Mouse (Mus musculus): ENCODE results near the gene Ash1l. TPM values are rescaled to one million over a fixed set of nuclear protein-coding genes. Genes with fewer than 3 reads are reported as not detected.

The Ash1l gene
- polyA plus RNA-seq, 1 experiment from 2014 or later, result 27.2 TPM

DNA sequence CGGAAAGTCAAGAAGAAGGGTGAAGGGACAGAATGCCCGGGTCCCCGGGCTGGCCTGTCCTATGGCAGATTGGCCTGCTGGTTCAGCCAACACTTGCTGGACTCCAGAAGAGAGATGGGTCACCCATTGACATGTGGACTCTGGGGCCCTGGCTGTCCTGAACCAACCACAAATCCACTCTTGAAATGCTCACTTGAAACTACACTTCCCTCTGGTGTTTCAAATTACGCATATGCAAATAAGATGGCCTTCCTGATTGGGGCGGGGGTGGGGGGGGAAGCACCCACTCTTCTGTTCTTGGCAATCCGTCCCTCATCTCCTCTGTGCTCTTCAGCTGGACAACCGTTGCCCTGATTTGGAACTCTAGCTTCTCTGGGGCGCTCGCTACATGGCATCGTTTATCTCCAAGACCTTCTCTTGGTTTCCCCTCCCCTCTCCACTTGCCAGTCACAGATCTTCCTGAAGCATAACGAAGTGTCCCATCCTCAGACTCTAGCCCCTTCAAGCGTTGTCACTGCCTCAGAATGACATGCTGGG is 134.3 kb downstream of the Ash1l start:
- ATAC-seq (ENCODE audit: low FRiP score, low TSS enrichment), result no peak
- Histone ChIP-seq H3K27ac (ENCODE audit: low read depth, low read length) (no peak overlapping the region), H3K4me3 (ENCODE audit: low read length) (no peak overlapping the region), H3K4me1 (ENCODE audit: control insufficient read depth, insufficient read depth, low read length) (peaks cover 11% of the 10 kb centered on the region; the same call in 1 of the 2 replicates), H3K36me3 (ENCODE audit: control insufficient read depth, insufficient read depth, low read length) (peaks cover 6% of the 10 kb centered on the region; the same call in 1 of the 2 replicates), H3K9ac (ENCODE audit: low read depth, low read length) (no peak overlapping the region), H3K9me3 (ENCODE audit: control insufficient read depth, low read length) (no peaks in the 10 kb centered on the region), H3K4me2 (replicated peaks; ENCODE audit: low read depth, low read length) (no peak overlapping the region), H3K27me3 (ENCODE audit: control insufficient read depth, insufficient read depth, low read length) (peaks cover 3% of the 10 kb centered on the region; the same call in 1 of the 2 replicates)
- 87% methylated on average over 12 of the region's 12 CpGs for WGBS

DNA sequence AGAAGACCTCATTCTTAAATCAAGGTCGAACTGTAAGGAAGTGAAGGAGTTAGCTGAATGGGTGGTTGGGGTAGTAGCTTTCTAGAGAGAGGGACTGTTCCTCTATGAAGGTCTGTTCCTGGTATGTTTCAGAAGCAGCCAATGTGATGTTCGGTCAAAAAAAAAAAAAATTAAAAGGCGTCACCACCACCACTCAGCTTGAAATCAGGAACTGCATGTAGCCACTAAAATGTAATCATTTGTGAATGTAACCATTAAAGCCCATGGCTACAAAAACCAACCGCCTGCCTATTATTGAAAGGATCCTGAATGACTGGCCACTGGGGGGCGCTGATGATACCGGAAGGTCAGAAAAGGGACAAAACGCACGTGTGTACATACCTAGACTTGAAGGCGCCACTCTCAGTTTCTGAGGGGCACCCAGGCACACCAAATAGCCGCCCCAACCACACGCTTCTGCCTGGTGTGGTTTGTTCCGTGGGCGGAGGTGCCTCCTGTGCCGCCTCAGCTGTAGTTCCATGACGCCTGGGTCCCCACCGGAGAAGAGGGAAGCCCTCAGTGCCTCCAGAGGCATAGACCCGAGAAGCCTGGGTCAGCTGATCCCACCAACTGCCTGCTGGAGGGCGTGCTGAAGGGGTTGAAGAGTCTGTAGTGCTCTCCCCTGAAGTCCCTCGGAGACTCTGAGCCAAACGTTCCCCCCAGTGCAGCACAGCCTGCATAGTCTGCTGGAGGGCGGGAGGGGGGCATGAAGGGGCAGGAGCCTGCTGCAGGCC is 137.1 kb downstream of the Ash1l start:
- 0 out of 2 replicates have a peak overlapping the region, but pooled peaks have one; percentile 42 for H3K9ac ChIP-seq (ENCODE audit: low read depth, low read length)
- H3K27ac ChIP-seq (ENCODE audit: low read depth, low read length), result no peak overlapping the region
- 30% methylated on average over 21 of the region's 21 CpGs for WGBS
- ATAC-seq (ENCODE audit: low FRiP score, low TSS enrichment), result no peak
- no peak overlapping the region for H3K4me3 ChIP-seq (ENCODE audit: low read length)
- no peaks in the 10 kb centered on the region for H3K9me3 ChIP-seq (ENCODE audit: control insufficient read depth, low read length)
- H3K27me3 ChIP-seq (ENCODE audit: control insufficient read depth, insufficient read depth, low read length), result peaks cover 14% of the 10 kb centered on the region
- H3K4me1 ChIP-seq (ENCODE audit: control insufficient read depth, insufficient read depth, low read length), result peaks cover 18% of the 10 kb centered on the region; the same call in 1 of the 2 replicates
- H3K4me2 ChIP-seq (replicated peaks; ENCODE audit: low read depth, low read length), result peak overlapping the region; percentile 6; the same call in 1 of the 2 replicates
- 0 out of 2 replicates have a peak, but pooled peaks cover 4% of the 10 kb centered on the region for H3K36me3 ChIP-seq (ENCODE audit: control insufficient read depth, insufficient read depth, low read length)

GRCm38 (mm10) chr3:89088974-89089373 is 138.6 kb downstream of the Ash1l start:
- ATAC-seq (ENCODE audit: low FRiP score, low TSS enrichment), result no peak
- H3K4me3 ChIP-seq (ENCODE audit: low read length), result peak overlapping the region; percentile 70
- H3K4me1 ChIP-seq (ENCODE audit: control insufficient read depth, insufficient read depth, low read length), result peaks cover 27% of the 10 kb centered on the region; the same call in 1 of the 2 replicates
- H3K27me3 ChIP-seq (ENCODE audit: control insufficient read depth, insufficient read depth, low read length), result peaks cover 18% of the 10 kb centered on the region
- no peaks in the 10 kb centered on the region for H3K9me3 ChIP-seq (ENCODE audit: control insufficient read depth, low read length)
- no peak overlapping the region for H3K27ac ChIP-seq (ENCODE audit: low read depth, low read length)
- peak overlapping the region; percentile 74; the same call in 1 of the 2 replicates for H3K9ac ChIP-seq (ENCODE audit: low read depth, low read length)
- WGBS, result 49% methylated on average over 14 of the region's 14 CpGs
- 0 out of 2 replicates have a peak, but pooled peaks cover 4% of the 10 kb centered on the region for H3K36me3 ChIP-seq (ENCODE audit: control insufficient read depth, insufficient read depth, low read length)
- H3K4me2 ChIP-seq (replicated peaks; ENCODE audit: low read depth, low read length), result peak overlapping the region; percentile 100

GRCm38 (mm10) chr3:89089882-89090591 is 139.6 kb downstream of the Ash1l start:
- peak overlapping the region; percentile 74 for H3K9ac ChIP-seq (ENCODE audit: low read depth, low read length)
- H3K27ac ChIP-seq (ENCODE audit: low read depth, low read length), result peak overlapping the region; percentile 52; the same call in 1 of the 2 replicates
- peak; percentile 68 for ATAC-seq (ENCODE audit: low FRiP score, low TSS enrichment)
- peak overlapping the region; percentile 100 for H3K4me2 ChIP-seq (replicated peaks; ENCODE audit: low read depth, low read length)
- peak overlapping the region; percentile 70 for H3K4me3 ChIP-seq (ENCODE audit: low read length)
- peaks cover 18% of the 10 kb centered on the region for H3K27me3 ChIP-seq (ENCODE audit: control insufficient read depth, insufficient read depth, low read length)
- under 1% methylated on average over 40 of the region's 40 CpGs for WGBS
- peaks cover 27% of the 10 kb centered on the region; the same call in 1 of the 2 replicates for H3K4me1 ChIP-seq (ENCODE audit: control insufficient read depth, insufficient read depth, low read length)
- peaks cover 10% of the 10 kb centered on the region for H3K36me3 ChIP-seq (ENCODE audit: control insufficient read depth, insufficient read depth, low read length)
- no peaks in the 10 kb centered on the region for H3K9me3 ChIP-seq (ENCODE audit: control insufficient read depth, low read length)

GRCm38 (mm10) chr3:89090694-89091655 is 140.6 kb downstream of the Ash1l start:
- Histone ChIP-seq H3K9ac (ENCODE audit: low read depth, low read length) (peak overlapping the region; percentile 74), H3K4me2 (replicated peaks; ENCODE audit: low read depth, low read length) (peak overlapping the region; percentile 100), H3K27ac (ENCODE audit: low read depth, low read length) (peak overlapping the region; percentile 52; the same call in 1 of the 2 replicates), H3K4me3 (ENCODE audit: low read length) (peak overlapping the region; percentile 70), H3K27me3 (ENCODE audit: control insufficient read depth, insufficient read depth, low read length) (peaks cover 18% of the 10 kb centered on the region), H3K4me1 (ENCODE audit: control insufficient read depth, insufficient read depth, low read length) (peaks cover 27% of the 10 kb centered on the region; the same call in 1 of the 2 replicates), H3K9me3 (ENCODE audit: control insufficient read depth, low read length) (no peaks in the 10 kb centered on the region), H3K36me3 (ENCODE audit: control insufficient read depth, insufficient read depth, low read length) (peaks cover 15% of the 10 kb centered on the region)
- peak; percentile 72 for ATAC-seq (ENCODE audit: low FRiP score, low TSS enrichment)
- 1% methylated on average over 64 of the region's 74 CpGs for WGBS

GRCm38 (mm10) chr3:89091811-89092508 is 141.5 kb downstream of the Ash1l start:
- no peak overlapping the region for H3K27ac ChIP-seq (ENCODE audit: low read depth, low read length)
- no peak for ATAC-seq (ENCODE audit: low FRiP score, low TSS enrichment)
- WGBS, result 8% methylated on average over 20 of the region's 20 CpGs
- H3K27me3 ChIP-seq (ENCODE audit: control insufficient read depth, insufficient read depth, low read length), result peaks cover 18% of the 10 kb centered on the region
- H3K9me3 ChIP-seq (ENCODE audit: control insufficient read depth, low read length), result no peaks in the 10 kb centered on the region
- H3K9ac ChIP-seq (ENCODE audit: low read depth, low read length), result no peak overlapping the region
- H3K4me2 ChIP-seq (replicated peaks; ENCODE audit: low read depth, low read length), result peak overlapping the region; percentile 100
- H3K4me1 ChIP-seq (ENCODE audit: control insufficient read depth, insufficient read depth, low read length), result peaks cover 27% of the 10 kb centered on the region; the same call in 1 of the 2 replicates
- peak overlapping the region; percentile 70; the same call in 1 of the 2 replicates for H3K4me3 ChIP-seq (ENCODE audit: low read length)
- H3K36me3 ChIP-seq (ENCODE audit: control insufficient read depth, insufficient read depth, low read length), result peaks cover 25% of the 10 kb centered on the region

DNA sequence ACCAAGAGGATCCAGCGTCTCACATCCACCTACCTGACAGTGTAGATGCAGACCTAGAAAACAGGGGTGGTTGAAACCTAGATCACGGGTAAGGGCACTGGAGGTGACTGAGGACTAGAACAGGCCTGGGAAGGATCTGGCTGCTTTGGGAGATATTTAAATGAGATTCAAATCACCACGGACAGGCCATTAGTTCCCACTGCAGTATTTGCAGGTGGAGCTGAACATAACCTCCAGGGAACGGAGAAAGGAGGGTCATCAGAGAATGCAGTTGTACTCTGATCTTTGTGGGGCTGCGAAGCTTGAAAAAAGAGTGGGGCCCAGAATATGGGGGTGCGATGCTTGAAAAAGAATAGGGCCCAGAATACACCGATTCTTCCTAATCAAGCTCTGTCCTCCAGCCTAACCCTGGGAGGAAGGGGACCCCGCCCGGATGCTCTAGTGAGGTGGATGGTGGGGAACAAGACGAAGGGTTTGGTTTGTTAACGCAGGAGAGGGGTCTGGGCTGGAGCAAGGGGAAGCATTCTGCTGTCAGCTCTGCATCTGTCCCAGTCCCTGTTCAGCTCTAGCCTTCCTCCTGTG is 142.2 kb downstream of the Ash1l start:
- Histone ChIP-seq H3K9ac (ENCODE audit: low read depth, low read length) (peak overlapping the region; percentile 32), H3K4me1 (ENCODE audit: control insufficient read depth, insufficient read depth, low read length) (peaks cover 26% of the 10 kb centered on the region; the same call in 1 of the 2 replicates), H3K36me3 (ENCODE audit: control insufficient read depth, insufficient read depth, low read length) (peaks cover 31% of the 10 kb centered on the region), H3K27me3 (ENCODE audit: control insufficient read depth, insufficient read depth, low read length) (peaks cover 18% of the 10 kb centered on the region), H3K9me3 (ENCODE audit: control insufficient read depth, low read length) (no peaks in the 10 kb centered on the region), H3K27ac (ENCODE audit: low read depth, low read length) (no peak overlapping the region), H3K4me3 (ENCODE audit: low read length) (peak overlapping the region; percentile 70), H3K4me2 (replicated peaks; ENCODE audit: low read depth, low read length) (peak overlapping the region; percentile 48)
- ATAC-seq (ENCODE audit: low FRiP score, low TSS enrichment), result no peak
- WGBS, result 19% methylated on average over 11 of the region's 11 CpGs
